Mouse (Mus musculus) lung, adult 2 months (tissue): ENCODE results near the gene Wfdc3.

Experiments
- CTCF ChIP-seq: fragments of 200-500 bp; IDR thresholded peaks from 2 replicates; pipeline ENCODE4 v1.5.1; 2011; ENCODE audit warnings: mild to moderate bottlenecking, low read length, control low read depth; ENCODE audit not compliant: insufficient read depth
- POLR2A ChIP-seq: fragments of 200-500 bp; IDR thresholded peaks from 2 replicates; pipeline ENCODE4 v1.6.1; 2011; ENCODE audit warnings: low read depth, mild to moderate bottlenecking, control low read depth, low read length, borderline replicate concordance; ENCODE audit errors: extremely low read depth

GRCm38 (mm10) chr2:164777246-164778014 is 31.7 kb upstream of the Wfdc3 start:
- TF ChIP-seq CTCF (no peak), POLR2A (no peak)
